Mouse (Mus musculus) gastrocnemius, postnatal 36 days (tissue): Measurements from ENCODE around the gene Gm20431. TPM values are rescaled to one million over a fixed set of nuclear protein-coding genes. Genes with fewer than 3 reads are reported as not detected.

Experiments
- DNase-seq, 2 experiments: peaks; one replicate each; pipeline ENCODE4 v3.0.0; 2022
- intact Hi-C: fragments of 180-260 bp; cut with DNase I; formaldehyde crosslinking; loops from one replicate; pipeline ENCODE4 v1.15.1; 2025
- total RNA-seq, 2 experiments: library from RNA; stranded (reverse); gene quantifications; 2 replicates each; pipeline ENCODE4 v1.2.3; 2021

Gene Gm20431
- total RNA-seq, 2 experiments from 2014 or later = 6.3 to 11.4 TPM

GRCm38 (mm10) chr2:167690219-167690961 lies 29.1 kb upstream of the Gm20431 start:
- peak; percentile 73 to 75 for DNase-seq
- intact Hi-C loops = loop anchor here (2.0 to 5.0 kb wide), 2 partner anchors 137 to 162 kb away; no protein-coding TSS in a partner anchor

DNA sequence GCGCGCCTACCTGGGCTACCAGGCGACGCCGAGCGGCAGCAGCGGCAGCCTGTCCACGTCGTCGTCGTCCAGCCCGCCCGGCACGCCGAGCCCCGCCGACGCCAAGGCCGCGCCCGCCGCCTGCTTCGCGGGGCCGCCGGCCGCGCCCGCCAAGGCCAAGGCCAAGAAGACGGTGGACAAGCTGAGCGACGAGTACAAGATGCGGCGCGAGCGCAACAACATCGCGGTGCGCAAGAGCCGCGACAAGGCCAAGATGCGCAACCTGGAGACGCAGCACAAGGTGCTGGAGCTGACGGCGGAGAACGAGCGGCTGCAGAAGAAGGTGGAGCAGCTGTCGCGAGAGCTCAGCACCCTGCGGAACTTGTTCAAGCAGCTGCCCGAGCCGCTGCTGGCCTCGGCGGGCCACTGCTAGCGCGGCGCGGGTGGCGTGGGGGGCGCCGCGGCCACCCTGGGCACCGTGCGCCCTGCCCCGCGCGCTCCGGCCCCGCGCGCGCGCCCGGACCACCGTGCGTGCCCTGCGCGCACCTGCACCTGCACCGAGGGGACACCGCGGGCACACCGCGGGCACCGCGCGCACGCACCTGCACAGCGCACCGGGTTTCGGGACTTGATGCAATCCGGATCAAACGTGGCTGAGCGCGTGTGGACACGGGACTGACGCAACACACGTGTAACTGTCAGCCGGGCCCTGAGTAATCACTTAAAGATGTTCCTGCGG lies 28.4 kb upstream of the Gm20431 start, which contains the start of gene Tmem189:
Gene Tmem189, minus strand, starts transcription at position 322 of the 718 bp plus-strand sequence.
- intact Hi-C loops = loop anchor here (2.0 to 10.0 kb wide), 4 partner anchors 88 to 315 kb away; no protein-coding TSS in a partner anchor
- peak in 1 of 2 experiments; percentile 66 for DNase-seq

DNA sequence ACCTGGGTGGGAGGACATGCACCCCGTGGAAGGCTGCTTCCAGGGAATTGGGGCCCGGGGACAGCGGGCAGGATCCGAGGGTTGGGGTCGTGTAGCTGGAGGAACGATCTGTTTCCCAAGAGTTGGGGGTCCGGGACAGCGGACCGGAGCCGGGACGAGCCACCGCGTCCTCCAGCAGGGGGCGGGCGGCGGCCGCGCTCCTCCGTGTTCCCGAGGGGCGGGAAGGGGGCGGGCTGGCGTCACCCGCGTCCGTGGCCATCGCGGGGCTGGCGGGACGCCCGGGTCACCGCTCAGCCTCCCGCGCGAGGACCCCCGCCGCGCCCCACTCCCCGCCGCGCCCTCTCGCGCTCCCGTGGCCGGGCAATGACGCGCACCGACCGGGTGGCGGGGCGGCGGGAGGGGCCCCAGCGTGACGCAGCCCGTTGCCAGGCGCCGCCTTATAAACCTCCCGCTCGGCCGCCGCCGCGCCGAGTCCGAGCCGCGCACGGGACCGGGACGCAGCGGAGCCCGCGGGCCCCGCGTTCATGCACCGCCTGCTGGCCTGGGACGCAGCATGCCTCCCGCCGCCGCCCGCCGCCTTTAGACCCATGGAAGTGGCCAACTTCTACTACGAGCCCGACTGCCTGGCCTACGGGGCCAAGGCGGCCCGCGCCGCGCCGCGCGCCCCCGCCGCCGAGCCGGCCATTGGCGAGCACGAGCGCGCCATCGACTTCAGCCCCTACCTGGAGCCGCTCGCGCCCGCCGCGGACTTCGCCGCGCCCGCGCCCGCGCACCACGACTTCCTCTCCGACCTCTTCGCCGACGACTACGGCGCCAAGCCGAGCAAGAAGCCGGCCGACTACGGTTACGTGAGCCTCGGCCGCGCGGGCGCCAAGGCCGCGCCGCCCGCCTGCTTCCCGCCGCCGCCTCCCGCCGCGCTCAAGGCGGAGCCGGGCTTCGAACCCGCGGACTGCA lies 27.5 kb upstream of the Gm20431 start, which contains the start of gene Cebpb:
Gene Cebpb, plus strand, starts transcription at position 418 of the 954 bp plus-strand sequence.
- peak; percentile 90 to 92 for DNase-seq
- intact Hi-C loops = loop anchor here (5.0 to 10.0 kb wide), 2 partner anchors 89 to 316 kb away; no protein-coding TSS in a partner anchor

GRCm38 (mm10) chr2:167688126-167688497 lies 26.8 kb upstream of the Gm20431 start:
- intact Hi-C loops = loop anchor here (5.0 to 10.0 kb wide), 2 partner anchors 89 to 317 kb away; no protein-coding TSS in a partner anchor
- DNase-seq = no peak

GRCm38 (mm10) chr2:167687651-167688101 lies 26.4 kb upstream of the Gm20431 start:
- DNase-seq = peak in 1 of 2 experiments; percentile 30
- intact Hi-C loops = loop anchor here (1.0 to 10.0 kb wide), 3 partner anchors 90 to 317 kb away; no protein-coding TSS in a partner anchor

GRCm38 (mm10) chr2:167687250-167687586 lies 25.9 kb upstream of the Gm20431 start:
- intact Hi-C loops = loop anchor here (1.0 to 10.0 kb wide), 3 partner anchors 90 to 318 kb away; no protein-coding TSS in a partner anchor

DNA sequence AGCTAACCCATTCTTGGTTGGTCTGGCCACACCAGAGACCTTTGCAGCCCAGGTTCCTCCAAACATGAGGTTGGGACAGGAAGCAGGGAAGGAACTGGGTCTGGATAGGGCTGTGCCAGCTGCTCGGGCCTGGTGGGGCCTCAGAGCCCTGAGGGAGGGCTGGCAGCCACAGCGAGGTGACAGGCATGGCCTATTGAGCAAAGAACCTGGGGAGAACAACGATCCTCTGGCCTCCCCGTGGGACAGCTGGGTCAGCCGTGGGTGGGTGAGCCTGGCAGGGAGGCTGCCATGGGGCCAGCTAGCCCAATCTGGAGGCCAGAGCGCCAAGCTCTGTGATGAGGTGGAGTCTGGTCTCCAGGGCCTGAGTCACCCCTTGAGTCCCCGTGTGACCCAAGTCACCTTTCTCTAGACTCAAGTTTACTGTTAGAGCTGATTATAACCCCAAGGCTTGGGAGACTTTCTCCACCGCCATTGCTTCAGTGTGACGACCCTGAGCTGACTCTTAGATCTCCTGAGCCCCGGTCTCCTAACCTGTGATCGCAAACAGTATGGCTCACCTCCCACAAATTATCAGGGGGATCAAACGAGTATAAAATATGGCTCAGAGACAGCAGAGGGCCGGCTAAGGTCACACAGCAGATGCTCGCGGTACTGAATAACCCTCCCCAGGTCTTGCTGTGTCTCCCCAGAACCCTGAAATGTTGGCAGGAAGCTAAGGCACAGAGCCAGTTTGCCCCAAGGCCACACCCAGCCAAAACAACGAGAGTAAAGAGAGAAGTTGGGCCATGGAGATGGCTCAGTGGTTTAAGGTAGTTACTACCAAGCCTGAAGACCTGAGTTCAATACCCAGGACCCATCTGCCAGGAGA lies 25.3 kb upstream of the Gm20431 start:
- peak in 1 of 2 experiments; percentile 16 for DNase-seq
- intact Hi-C loops = loop anchor here (1.0 to 10.0 kb wide), 3 partner anchors 91 to 318 kb away; no protein-coding TSS in a partner anchor

More at GRCm38 (mm10) chr2:167687250-167687586, 25.9 kb upstream of the Gm20431 start:
- DNase-seq = no peak

- DNase-seq = peak in 1 of 2 experiments; percentile 13
- intact Hi-C loops = loop anchor here (1.0 to 10.0 kb wide), 3 partner anchors 91 to 319 kb away; no protein-coding TSS in a partner anchor
Measured at GRCm38 (mm10) chr2:167685865-167686264, 24.6 kb upstream of the Gm20431 start.

- peak; percentile 94 to 99 for DNase-seq
- intact Hi-C loops = loop anchor here (1.0 to 10.0 kb wide), 3 partner anchors 92 to 320 kb away; no protein-coding TSS in a partner anchor
Measured at GRCm38 (mm10) chr2:167685137-167685536, 23.8 kb upstream of the Gm20431 start.

DNA sequence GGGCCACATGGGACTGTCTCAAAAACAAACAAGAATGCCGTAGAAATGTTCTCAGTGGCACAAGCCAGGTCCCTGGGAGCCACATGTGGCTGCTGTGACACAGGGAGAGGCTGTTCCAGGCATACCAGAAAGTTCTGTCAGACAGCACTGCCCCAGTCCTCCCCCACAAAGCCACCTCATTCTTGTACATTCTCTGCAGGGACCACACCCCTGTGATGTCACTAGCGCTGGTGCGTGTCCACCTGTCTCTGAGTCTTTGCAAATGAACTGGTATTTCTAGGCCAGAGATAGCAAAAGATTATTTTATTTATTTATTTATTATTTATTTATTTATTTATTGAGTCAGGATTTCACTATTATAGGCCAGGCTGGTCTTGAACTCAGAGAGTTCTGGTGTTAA lies 22.4 kb upstream of the Gm20431 start:
- intact Hi-C loops = loop anchor here (10.0 kb wide), 1 partner anchor 321 kb away; no protein-coding TSS in a partner anchor
- DNase-seq = no peak

DNA sequence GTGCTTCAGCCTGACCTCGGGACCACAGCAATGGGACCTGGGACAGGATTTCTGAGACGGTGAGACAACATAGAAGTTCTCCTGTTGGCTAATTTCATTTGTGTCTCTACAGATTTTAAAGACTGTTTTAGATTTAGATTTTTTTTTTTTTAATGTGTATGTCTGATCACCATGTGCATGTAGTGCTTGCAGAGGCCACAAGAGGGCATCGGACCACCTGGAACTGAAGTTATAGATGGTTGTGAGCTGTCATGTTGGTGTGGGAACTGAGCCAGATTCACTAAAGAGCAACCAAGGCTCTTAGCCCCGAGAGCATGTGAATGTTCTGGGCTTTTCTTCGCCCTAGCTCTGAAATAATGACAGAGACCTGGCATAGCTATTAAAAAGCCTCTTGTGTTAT lies 19.4 kb upstream of the Gm20431 start:
- intact Hi-C loops = loop anchor here (1.0 to 10.0 kb wide), 2 partner anchors 40 to 324 kb away; no protein-coding TSS in a partner anchor
- DNase-seq = peak in 1 of 2 experiments; percentile 42

DNA sequence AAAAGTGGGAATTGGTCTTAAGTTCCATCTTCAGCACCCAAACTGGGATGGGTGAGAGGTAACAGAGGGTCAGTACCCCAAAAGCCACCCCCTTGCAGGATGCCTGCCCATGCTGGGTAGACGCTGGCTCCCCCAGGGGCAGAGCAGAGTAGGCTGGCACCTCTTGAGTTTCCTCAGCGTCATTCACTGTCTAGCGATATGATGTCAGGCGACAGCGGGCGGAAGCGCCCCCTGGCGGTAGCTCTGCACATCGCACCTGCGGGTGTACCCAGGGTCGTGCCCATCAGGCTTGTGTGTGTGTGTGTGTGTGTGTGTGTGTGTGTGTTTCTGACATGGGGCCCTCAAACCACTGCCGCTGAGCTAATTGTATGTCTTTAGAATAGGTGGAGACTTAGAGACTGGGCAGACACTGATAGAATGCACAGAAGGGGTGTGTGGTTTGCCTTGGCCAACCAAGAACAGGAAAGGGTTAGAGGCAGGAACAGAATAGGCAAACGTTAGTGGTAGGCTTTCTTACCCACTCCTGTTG lies 18.7 kb upstream of the Gm20431 start:
- peak; percentile 78 to 79 for DNase-seq
- intact Hi-C loops = loop anchor here (1.0 to 10.0 kb wide), 3 partner anchors 40 to 325 kb away; no protein-coding TSS in a partner anchor

DNA sequence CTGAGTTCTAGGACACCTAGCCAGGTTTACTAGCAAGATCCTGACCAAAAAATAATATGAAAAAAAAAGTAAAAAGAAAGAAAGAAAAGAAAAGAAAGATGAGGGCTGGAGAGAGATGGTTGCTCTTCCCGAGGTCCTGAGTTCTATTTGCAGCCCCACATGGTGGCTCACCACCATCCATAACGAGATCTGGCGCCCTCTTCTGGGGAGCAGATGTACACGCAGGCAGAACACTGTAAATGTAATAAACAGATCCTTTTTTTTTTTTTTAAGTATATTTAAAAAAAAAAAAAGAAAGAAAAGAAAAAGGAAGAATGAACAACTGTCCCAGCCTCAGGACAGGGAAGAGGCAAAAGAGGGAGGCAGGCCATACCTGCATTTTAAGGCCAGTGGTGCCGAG lies 17.3 kb upstream of the Gm20431 start:
- intact Hi-C loops = loop anchor here (5.0 kb wide), 1 partner anchor 146 kb away; no protein-coding TSS in a partner anchor
- no peak for DNase-seq

- DNase-seq = no peak
Measured at GRCm38 (mm10) chr2:167675120-167675909, 14.0 kb upstream of the Gm20431 start.

DNA sequence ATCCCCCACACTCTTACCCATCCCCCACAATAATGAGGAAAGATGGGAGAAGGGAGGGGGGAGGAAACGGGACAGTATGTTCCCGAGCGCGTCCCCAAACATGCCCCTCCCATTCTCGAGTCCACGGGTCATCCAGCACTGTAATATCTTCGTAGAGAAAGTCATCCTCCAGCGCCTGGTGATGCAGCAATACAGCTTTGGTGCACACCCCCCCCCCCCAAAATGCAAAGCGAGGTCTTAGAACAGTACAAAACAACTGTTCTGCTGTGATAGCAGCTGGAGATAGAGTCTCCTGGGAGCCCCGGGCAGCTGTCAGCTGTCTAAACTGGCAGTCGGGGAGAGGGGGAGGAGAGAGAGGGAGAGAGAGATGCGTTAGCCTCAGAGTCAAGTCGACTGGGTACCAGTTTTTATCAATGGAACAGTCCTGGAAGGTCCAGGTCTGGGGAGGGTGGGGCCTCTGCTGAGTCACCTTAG lies 11.0 kb upstream of the Gm20431 start:
- intact Hi-C loops = no loop called here
- no peak for DNase-seq

More at GRCm38 (mm10) chr2:167675120-167675909, 14.0 kb upstream of the Gm20431 start:
- intact Hi-C loops = loop anchor here (5.0 kb wide), 1 partner anchor 143 kb away; no protein-coding TSS in a partner anchor

DNA sequence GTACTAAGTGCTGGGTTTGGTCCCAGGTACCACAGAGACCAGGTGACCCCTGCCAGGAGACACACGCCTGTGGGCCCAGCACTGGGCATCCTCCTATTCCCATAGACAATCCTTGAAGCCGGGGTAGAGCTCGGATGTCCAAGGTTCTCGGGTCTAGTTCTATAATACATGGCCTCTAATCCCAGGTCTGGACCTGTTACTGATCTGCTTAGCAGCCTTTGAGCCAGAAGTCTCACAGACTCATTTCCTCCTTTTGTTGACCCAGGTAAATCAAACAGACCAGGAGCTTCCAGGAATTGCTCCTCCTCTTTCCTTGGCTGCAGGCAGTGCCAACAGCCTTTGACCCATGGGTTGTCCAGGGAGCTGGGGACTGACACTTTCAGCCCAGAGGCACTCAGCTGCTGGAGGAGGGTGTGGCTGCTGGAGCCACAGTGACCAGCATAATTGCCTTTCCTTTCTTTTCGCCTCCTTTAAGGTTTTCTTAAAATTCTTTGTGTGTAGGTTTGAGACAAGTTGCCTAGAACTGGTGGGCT lies 9.9 kb upstream of the Gm20431 start:
- intact Hi-C loops = no loop called here

DNA sequence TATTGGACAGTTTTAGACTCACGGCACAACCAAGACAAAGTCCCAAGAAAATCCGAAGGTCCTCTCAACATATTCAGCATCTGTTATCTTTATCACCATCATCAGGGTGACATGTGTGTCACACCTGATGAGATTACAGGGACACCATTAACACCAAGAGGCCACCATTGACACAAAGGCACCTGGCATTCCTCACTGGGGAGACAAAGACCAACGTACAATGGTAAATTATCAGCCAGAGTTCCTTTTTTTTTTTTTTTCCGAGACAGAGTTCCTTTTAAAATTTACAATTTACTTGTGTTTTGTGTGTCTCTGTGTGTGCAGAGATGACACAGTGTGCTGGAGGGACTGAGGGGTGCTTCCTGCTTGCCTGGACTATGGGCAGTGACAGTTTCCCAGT lies 8.1 kb upstream of the Gm20431 start:
- no peak for DNase-seq
- intact Hi-C loops = no loop called here

More for the DNA sequence above, 9.9 kb upstream of the Gm20431 start:
- no peak for DNase-seq
